Mouse (Mus musculus): Measurements from ENCODE around the gene Mcpt4. TPM values are rescaled to one million over a fixed set of nuclear protein-coding genes. Genes with fewer than 3 reads are reported as not detected.
"Not testable (repeated sequence)": the region's sequence is repeated elsewhere in the genome, so short reads cannot be mapped to it uniquely, and the experiment has no call there.

Gene Mcpt4
- total and polyA plus RNA-seq, 3 experiments: not detected

DNA sequence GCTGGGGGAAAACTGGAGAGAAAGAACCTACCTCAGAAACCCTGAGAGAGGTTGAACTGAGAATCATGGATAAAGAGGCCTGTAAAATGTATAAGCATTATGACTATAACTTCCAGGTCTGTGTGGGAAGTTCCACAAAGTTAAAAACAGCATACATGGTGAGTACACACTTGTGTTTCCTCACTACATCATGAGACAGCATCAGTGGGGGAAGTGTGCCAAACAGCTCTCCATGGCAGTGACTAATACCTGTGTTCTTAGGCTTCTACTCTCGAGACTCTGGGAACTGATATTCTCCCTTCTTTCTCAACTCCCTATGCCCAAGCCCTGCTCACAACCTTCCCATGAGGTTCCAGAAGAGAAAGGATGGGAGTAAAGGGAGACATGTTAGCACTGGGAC, 42.7 kb downstream of the Mcpt4 start:
- no peak for DNase-seq (ENCODE audit: low read depth, low spot score)
- Histone ChIP-seq H3K9me3 (replicated peaks; ENCODE audit: insufficient read depth, low read length) (no peaks in the 10 kb centered on the region), H3K4me1 (ENCODE audit: control insufficient read depth in 1 of 2, insufficient read depth in 2 of 2, low read length in 2 of 2) (no peaks in the 10 kb centered on the region), H3K36me3 (ENCODE audit: control insufficient read depth in 1 of 2, insufficient read depth in 2 of 2, low read length in 2 of 2) (peaks cover 0 to under 1% of the 10 kb centered on the region in 2 experiments; a peak in 2 of 4 replicates), H3K79me2 (ENCODE audit: control insufficient read depth, insufficient read depth, low read length, poor library complexity) (no peaks in the 10 kb centered on the region), H3K27me3 (ENCODE audit: control insufficient read depth in 1 of 2, insufficient read depth in 2 of 2, low read length in 2 of 2) (no peaks in the 10 kb centered on the region), H3K4me3 (ENCODE audit: control insufficient read depth in 1 of 2, insufficient read depth in 1 of 2, low read depth in 2 of 2, low read length in 2 of 2) (no peak overlapping the region), H3K9ac (ENCODE audit: control insufficient read depth, low read depth, low read length, poor library complexity, severe bottlenecking) (no peak overlapping the region), H3K27ac (ENCODE audit: control insufficient read depth, low read depth, low read length) (no peak overlapping the region)
- TF ChIP-seq MAZ (IDR thresholded peaks at IDR 0.05; ENCODE audit: low read depth, low read length) (no peak), UBTF (IDR thresholded peaks at IDR 0.05; ENCODE audit: borderline replicate concordance, insufficient read depth, low read depth, low read length) (no peak), MEF2A (IDR thresholded peaks at IDR 0.05; ENCODE audit: extremely low read depth, insufficient replicate concordance, low read depth, low read length, poor library complexity, severe bottlenecking) (no peak), MYB (IDR thresholded peaks at IDR 0.05; ENCODE audit: low read depth, low read length) (no peak), ZC3H11A (IDR thresholded peaks at IDR 0.05; ENCODE audit: low read depth, low read length) (no peak), TAL1 (IDR thresholded peaks at IDR 0.05; ENCODE audit: low read length) (no peak), RAD21 (IDR thresholded peaks at IDR 0.05; ENCODE audit: low read depth, low read length) (no peak)

DNA sequence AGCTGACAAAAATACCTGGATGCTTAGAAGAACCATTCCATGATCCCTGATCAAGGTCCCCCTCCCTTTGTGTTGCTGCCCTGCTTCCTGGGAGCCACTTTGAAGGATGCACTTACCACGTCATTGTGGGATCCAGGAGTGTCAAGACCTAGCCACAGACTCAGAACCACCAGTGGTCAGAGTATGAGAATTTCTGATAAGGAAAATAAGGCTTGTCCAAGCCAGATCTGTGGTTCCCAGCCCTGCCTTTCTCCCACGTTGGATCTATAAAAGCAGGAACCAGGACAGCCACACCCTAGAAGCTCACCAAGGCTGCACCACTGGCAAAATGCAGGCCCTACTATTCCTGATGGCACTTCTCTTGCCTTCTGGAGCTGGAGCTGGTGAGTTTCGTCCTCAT, 44.4 kb downstream of the Mcpt4 start, which contains the start of gene Mcpt1:
TSS of gene Mcpt1 (plus strand) at position 301 of the 400 bp plus-strand sequence.
- H3K4me3 ChIP-seq (ENCODE audit: control insufficient read depth in 1 of 2, insufficient read depth in 1 of 2, low read depth in 2 of 2, low read length in 2 of 2); H3K36me3 ChIP-seq (ENCODE audit: control insufficient read depth in 1 of 2, insufficient read depth in 2 of 2, low read length in 2 of 2); H3K9me3 ChIP-seq (replicated peaks; ENCODE audit: insufficient read depth, low read length); H3K79me2 ChIP-seq (ENCODE audit: control insufficient read depth, insufficient read depth, low read length, poor library complexity); H3K27me3 ChIP-seq (ENCODE audit: control insufficient read depth in 1 of 2, insufficient read depth in 2 of 2, low read length in 2 of 2); H3K9ac ChIP-seq (ENCODE audit: control insufficient read depth, low read depth, low read length, poor library complexity, severe bottlenecking); DNase-seq (ENCODE audit: low read depth, low spot score); H3K27ac ChIP-seq (ENCODE audit: control insufficient read depth, low read depth, low read length); H3K4me1 ChIP-seq (ENCODE audit: control insufficient read depth in 1 of 2, insufficient read depth in 2 of 2, low read length in 2 of 2): not testable (repeated sequence)

DNA sequence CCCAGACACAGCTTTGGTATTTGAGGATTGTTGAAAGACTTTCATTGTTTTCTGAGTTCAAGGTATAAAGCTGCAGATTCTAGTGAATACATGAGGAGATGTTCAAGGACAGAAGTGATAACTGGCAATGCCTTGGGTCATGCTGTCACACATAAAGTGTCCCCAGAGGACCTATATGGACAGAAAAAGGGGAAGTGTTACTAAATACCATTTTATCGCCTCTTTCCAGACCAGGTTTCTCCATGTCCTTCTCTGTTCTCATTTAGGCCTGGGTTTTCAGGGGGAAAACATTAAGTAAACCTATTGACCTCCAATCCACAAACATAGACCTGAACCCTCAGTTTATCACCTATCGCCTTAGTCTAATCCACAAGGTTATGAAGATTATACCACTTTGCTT, 48.2 kb downstream of the Mcpt4 start:
- Histone ChIP-seq H3K4me1 (ENCODE audit: control insufficient read depth in 1 of 2, insufficient read depth in 2 of 2, low read length in 2 of 2) (peaks cover 0 to 4% of the 10 kb centered on the region in 2 experiments; a peak in 2 of 4 replicates), H3K9me3 (replicated peaks; ENCODE audit: insufficient read depth, low read length) (no peaks in the 10 kb centered on the region), H3K27ac (ENCODE audit: control insufficient read depth, low read depth, low read length) (no peak overlapping the region), H3K4me3 (ENCODE audit: control insufficient read depth in 1 of 2, insufficient read depth in 1 of 2, low read depth in 2 of 2, low read length in 2 of 2) (no peak overlapping the region), H3K79me2 (ENCODE audit: control insufficient read depth, insufficient read depth, low read length, poor library complexity) (no peaks in the 10 kb centered on the region), H3K36me3 (ENCODE audit: control insufficient read depth in 1 of 2, insufficient read depth in 2 of 2, low read length in 2 of 2) (peaks cover 0 to 8% of the 10 kb centered on the region in 2 experiments; a peak in 2 of 4 replicates), H3K9ac (ENCODE audit: control insufficient read depth, low read depth, low read length, poor library complexity, severe bottlenecking) (no peak overlapping the region), H3K27me3 (ENCODE audit: control insufficient read depth in 1 of 2, insufficient read depth in 2 of 2, low read length in 2 of 2) (0 out of 4 replicates have a peak, but pooled peaks cover 0 to 2% of the 10 kb centered on the region in 2 experiments)
- 0 out of 2 replicates have a peak, but pooled peaks have one; percentile 26 for TF ChIP-seq TCF12 (IDR thresholded peaks at IDR 0.05; ENCODE audit: low read depth, low read length)
- TF ChIP-seq GATA1 (IDR thresholded peaks at IDR 0.05; ENCODE audit: low read depth, low read length): peak; percentile 12; the same call in 1 of the 2 replicates
- peak; percentile 44 for TF ChIP-seq TAL1 (IDR thresholded peaks at IDR 0.05; ENCODE audit: low read length)
- no peak for TF ChIP-seq MXI1 (IDR thresholded peaks at IDR 0.05; ENCODE audit: low read depth, low read length)
- peak; percentile 47 to 75; a peak in 3 of 4 replicates for TF ChIP-seq EP300 (IDR thresholded peaks at IDR 0.05; ENCODE audit: low read depth in 1 of 2, low read length in 2 of 2)
- TF ChIP-seq MAX (IDR thresholded peaks at IDR 0.05; ENCODE audit: low read length): no peak
- peak; percentile 51 for DNase-seq (ENCODE audit: low read depth, low spot score)

Measured in MEL (cell line).